Mouse (Mus musculus): ENCODE data around the gene Zfp189. TPM values are rescaled to one million over a fixed set of nuclear protein-coding genes. Genes with fewer than 3 reads are reported as not detected.
A peak's percentile ranks its signal among the peaks of the same experiment; 100 is the strongest.
"Not testable (repeated sequence)": the region's sequence is repeated elsewhere in the genome, so short reads cannot be mapped to it uniquely, and the experiment has no call there.

The Zfp189 gene
- polyA plus RNA-seq, 1 experiment from 2014 or later: 14.3 TPM

GRCm38 (mm10) chr4:49509183-49509582 is 11.8 kb upstream of the Zfp189 start:
- no peak overlapping the region for H3K9ac ChIP-seq
- peaks cover 20% of the 10 kb centered on the region for H3K36me3 ChIP-seq
- no peaks in the 10 kb centered on the region for H3K27me3 ChIP-seq (replicated peaks)
- no peaks in the 10 kb centered on the region for H3K9me3 ChIP-seq
- no peak overlapping the region for H3K27ac ChIP-seq
- 88% methylated on average over 2 of the region's 2 CpGs for WGBS
- no peaks in the 10 kb centered on the region for H3K4me1 ChIP-seq
- no peak overlapping the region for H3K4me2 ChIP-seq (replicated peaks)
- no peak overlapping the region for H3K4me3 ChIP-seq
- no peak for ATAC-seq (ENCODE audit: low FRiP score, low read depth)

DNA sequence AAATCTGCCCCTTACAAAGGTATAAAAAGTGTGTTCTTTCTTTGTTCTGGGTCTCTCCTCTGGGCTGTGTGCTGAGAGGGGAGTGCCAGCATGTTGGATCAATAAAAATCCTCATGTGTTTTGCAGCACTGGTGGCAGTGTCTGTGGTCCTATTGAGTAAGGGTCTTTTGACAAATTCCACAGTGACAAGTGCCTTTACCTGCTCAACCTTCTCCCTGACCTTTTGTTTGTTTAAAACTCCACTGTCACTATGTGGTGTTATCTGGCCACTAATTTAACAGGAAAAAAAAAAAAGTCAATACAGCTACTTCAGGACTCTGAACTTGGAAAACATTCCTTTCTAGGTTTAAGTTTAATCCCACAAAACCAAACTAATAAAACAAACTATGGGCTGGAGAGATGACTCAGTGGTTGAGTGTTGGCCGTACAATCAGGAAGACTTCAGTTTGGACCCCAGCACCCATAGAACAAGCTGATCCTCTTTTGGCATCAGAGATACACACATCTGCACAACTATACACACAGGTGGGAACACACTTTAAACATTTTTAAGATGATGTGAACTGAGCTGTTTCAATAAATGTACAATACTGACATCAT is 10.6 kb upstream of the Zfp189 start:
- H3K36me3 ChIP-seq: peaks cover 23% of the 10 kb centered on the region
- H3K9me3 ChIP-seq; ATAC-seq (ENCODE audit: low FRiP score, low read depth); H3K4me2 ChIP-seq (replicated peaks); H3K27ac ChIP-seq; H3K4me3 ChIP-seq; H3K9ac ChIP-seq; H3K4me1 ChIP-seq; H3K27me3 ChIP-seq (replicated peaks): not testable (repeated sequence)
- WGBS: 97% methylated on average over 1 of the region's 1 CpGs

GRCm38 (mm10) chr4:49512636-49513035 is 8.3 kb upstream of the Zfp189 start:
- Histone ChIP-seq H3K4me2 (replicated peaks) (no peak overlapping the region), H3K4me1 (no peaks in the 10 kb centered on the region), H3K27ac (no peak overlapping the region), H3K9me3 (no peaks in the 10 kb centered on the region), H3K36me3 (peaks cover 23% of the 10 kb centered on the region), H3K9ac (no peak overlapping the region), H3K4me3 (no peak overlapping the region), H3K27me3 (replicated peaks) (no peaks in the 10 kb centered on the region)
- 89% methylated on average over 4 of the region's 4 CpGs for WGBS
- no peak for ATAC-seq (ENCODE audit: low FRiP score, low read depth)

DNA sequence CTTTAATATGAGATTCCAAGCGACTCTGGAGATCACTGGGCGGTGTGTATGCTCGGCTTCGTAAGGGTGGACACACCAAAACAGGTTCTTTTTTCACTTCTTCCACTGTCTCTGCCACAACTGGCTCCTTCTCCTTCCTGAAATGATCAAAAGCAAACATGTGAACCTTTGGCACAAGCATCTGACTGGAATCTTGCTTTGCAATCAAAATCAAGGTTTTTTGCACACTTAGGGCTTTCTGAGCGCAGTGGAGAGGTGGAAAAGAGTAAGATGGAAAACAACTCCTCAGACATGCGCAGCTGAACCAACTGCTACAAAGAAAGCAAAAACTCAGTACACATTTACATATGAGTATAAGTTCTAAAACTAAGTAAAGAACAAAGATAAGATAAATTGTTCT is 6.5 kb upstream of the Zfp189 start:
- H3K4me1 ChIP-seq: peaks cover 3% of the 10 kb centered on the region; the same call in 1 of the 2 replicates
- H3K36me3 ChIP-seq: peaks cover 23% of the 10 kb centered on the region
- ATAC-seq (ENCODE audit: low FRiP score, low read depth): no peak
- WGBS: 95% methylated on average over 6 of the region's 6 CpGs
- H3K9ac ChIP-seq: no peak overlapping the region
- H3K4me2 ChIP-seq (replicated peaks): no peak overlapping the region
- H3K4me3 ChIP-seq: no peak overlapping the region
- no peak overlapping the region for H3K27ac ChIP-seq
- H3K9me3 ChIP-seq: no peaks in the 10 kb centered on the region
- H3K27me3 ChIP-seq (replicated peaks): no peaks in the 10 kb centered on the region

DNA sequence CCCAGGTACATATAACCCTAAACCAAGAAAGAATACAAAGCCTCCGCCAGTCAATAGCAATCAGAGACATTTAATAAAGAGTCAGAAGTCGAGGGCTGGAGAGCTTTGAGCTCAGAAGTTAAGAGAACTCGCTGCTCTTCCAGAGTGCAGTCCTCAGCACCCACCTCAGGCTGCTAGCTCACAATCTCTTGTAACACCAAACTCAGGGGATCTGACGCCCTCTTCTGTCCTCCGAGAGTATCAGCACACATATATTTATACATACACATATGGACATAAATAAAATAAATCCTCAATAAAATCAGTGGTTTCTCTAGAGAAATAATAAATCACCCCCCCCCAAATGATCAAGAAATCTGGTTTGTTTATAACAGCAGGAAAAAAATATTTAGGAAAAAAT is 1.5 kb upstream of the Zfp189 start:
- no peaks in the 10 kb centered on the region for H3K27me3 ChIP-seq (replicated peaks)
- ATAC-seq (ENCODE audit: low FRiP score, low read depth): no peak
- H3K9ac ChIP-seq: no peak overlapping the region
- WGBS: 79% methylated on average over 5 of the region's 5 CpGs
- peaks cover 9% of the 10 kb centered on the region; the same call in 1 of the 2 replicates for H3K36me3 ChIP-seq
- H3K27ac ChIP-seq: no peak overlapping the region
- no peak overlapping the region for H3K4me3 ChIP-seq
- no peaks in the 10 kb centered on the region for H3K9me3 ChIP-seq
- H3K4me2 ChIP-seq (replicated peaks): peak overlapping the region; percentile 28; the same call in 1 of the 2 replicates
- H3K4me1 ChIP-seq: peaks cover 12% of the 10 kb centered on the region

DNA sequence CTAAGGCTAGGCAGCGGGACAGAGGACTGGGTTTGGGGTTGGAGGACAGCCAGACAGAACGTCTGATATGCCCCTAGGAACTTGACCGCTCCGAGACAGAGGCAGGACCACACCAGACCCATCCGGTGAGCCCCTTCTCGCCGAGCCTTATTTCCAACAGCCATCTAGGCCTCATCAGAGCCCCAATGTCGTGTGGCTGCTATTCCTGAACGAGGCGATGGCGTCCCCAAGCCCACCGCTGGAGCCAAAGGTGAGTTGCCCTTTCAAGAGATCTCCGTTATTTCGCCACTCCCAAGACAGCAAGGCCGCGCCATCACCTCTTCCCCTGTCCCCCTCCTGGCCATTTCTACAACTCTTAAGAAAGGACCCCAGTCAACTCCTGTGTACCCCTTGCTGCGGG is 370 bp downstream of the Zfp189 start:
- Histone ChIP-seq H3K27me3 (replicated peaks) (no peaks in the 10 kb centered on the region), H3K27ac (no peak overlapping the region), H3K4me1 (peaks cover 12% of the 10 kb centered on the region), H3K9me3 (no peaks in the 10 kb centered on the region), H3K36me3 (peaks cover 14% of the 10 kb centered on the region; the same call in 1 of the 2 replicates), H3K9ac (peak overlapping the region; percentile 47), H3K4me2 (replicated peaks) (peak overlapping the region; percentile 67), H3K4me3 (peak overlapping the region; percentile 63)
- ATAC-seq (ENCODE audit: low FRiP score, low read depth): peak; percentile 74
- under 1% methylated on average over 17 of the region's 17 CpGs for WGBS

DNA sequence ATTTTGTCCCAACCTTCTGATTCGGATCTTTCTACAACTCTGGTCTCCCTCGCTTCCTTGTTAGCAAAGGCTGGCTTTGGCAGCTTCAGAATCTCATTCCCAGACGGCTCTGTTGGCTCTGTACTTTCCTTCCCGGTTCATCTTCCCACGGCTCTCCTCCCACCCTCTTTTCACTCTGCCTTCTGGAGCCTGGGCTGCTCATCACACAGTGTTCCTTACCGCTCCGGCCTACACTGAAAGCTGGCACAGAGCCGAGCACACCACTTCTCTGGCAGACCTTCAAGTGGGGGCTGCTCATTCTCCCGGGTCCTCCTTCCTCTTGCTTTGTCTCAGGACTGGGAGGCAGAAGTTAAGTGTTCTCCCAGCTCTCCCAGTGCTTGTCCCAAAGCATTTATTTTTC is 1.6 kb downstream of the Zfp189 start:
- Histone ChIP-seq H3K27ac (no peak overlapping the region), H3K36me3 (peaks cover 16% of the 10 kb centered on the region), H3K9ac (no peak overlapping the region), H3K4me1 (peaks cover 12% of the 10 kb centered on the region), H3K27me3 (replicated peaks) (no peaks in the 10 kb centered on the region), H3K4me2 (replicated peaks) (0 out of 2 replicates have a peak overlapping the region, but pooled peaks have one; percentile 67), H3K4me3 (no peak overlapping the region), H3K9me3 (no peaks in the 10 kb centered on the region)
- no peak for ATAC-seq (ENCODE audit: low FRiP score, low read depth)
- 91% methylated on average over 9 of the region's 9 CpGs for WGBS

DNA sequence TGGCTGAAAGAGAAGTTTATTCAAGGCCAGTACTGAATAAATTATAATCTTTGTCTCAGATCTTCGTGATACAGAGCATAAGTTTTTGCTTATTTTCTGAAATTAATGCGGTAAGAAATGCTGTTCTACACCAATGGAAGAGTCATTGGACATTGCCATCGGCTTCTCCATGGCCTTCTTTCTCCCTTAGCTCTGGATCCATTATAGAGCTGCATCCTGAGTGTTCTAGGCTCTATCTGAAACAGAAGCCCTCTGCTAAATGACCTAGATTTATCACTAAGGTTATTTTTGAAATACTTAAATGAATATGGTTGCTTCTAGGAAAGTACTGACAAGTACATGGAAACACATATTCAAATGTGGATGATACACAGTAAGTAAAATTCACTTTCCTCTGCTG is 14.1 kb downstream of the Zfp189 start:
- no peak overlapping the region for H3K27ac ChIP-seq
- H3K36me3 ChIP-seq: peaks cover 16% of the 10 kb centered on the region
- no peak overlapping the region for H3K4me2 ChIP-seq (replicated peaks)
- H3K4me3 ChIP-seq: no peak overlapping the region
- WGBS: 86% methylated on average over 3 of the region's 3 CpGs
- H3K9ac ChIP-seq: no peak overlapping the region
- H3K27me3 ChIP-seq (replicated peaks): no peaks in the 10 kb centered on the region
- H3K9me3 ChIP-seq: peaks cover 7% of the 10 kb centered on the region; the same call in 1 of the 2 replicates
- ATAC-seq (ENCODE audit: low FRiP score, low read depth): no peak
- no peaks in the 10 kb centered on the region for H3K4me1 ChIP-seq

DNA sequence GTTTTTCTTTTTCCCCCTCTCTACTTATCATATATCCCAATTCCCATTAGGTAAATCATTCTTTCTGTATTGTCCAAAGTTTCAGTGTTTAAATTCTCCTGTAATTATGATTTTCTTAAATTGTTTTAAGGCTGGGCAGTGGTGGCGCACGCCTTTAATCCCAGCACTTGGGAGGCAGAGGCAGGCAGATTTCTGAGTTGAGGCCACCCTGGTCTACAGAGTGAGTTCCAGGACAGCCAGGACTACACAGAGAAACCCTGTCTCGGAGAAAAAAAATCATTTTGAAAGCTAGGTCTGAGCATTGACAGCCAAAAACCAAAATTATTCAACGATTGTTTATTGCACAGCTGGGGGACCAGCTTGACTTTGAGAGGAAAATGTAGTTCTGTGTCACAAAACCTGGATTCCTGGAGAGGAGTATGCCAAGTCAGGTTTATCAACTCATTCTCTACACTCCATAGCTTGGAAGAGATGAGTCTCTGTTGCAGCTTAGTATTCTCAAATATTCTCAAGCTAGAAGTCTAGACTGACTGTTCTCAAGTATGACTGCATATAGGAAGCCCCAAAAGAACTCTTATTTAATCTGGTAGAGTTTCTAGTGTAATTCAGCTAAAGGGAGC is 14.8 kb downstream of the Zfp189 start:
- no peak overlapping the region for H3K9ac ChIP-seq
- H3K4me3 ChIP-seq: no peak overlapping the region
- H3K4me2 ChIP-seq (replicated peaks): no peak overlapping the region
- H3K27me3 ChIP-seq (replicated peaks): no peaks in the 10 kb centered on the region
- H3K4me1 ChIP-seq: no peaks in the 10 kb centered on the region
- H3K9me3 ChIP-seq: no peaks in the 10 kb centered on the region
- WGBS: 94% methylated on average over 4 of the region's 4 CpGs
- H3K36me3 ChIP-seq: peaks cover 9% of the 10 kb centered on the region
- no peak overlapping the region for H3K27ac ChIP-seq
- ATAC-seq (ENCODE audit: low FRiP score, low read depth): no peak

GRCm38 (mm10) chr4:49536671-49537070 is 15.7 kb downstream of the Zfp189 start:
- Histone ChIP-seq H3K27ac (no peak overlapping the region), H3K36me3 (peaks cover 4% of the 10 kb centered on the region; the same call in 1 of the 2 replicates), H3K4me1 (no peaks in the 10 kb centered on the region), H3K27me3 (replicated peaks) (no peaks in the 10 kb centered on the region), H3K9ac (no peak overlapping the region), H3K9me3 (no peaks in the 10 kb centered on the region), H3K4me2 (replicated peaks) (no peak overlapping the region), H3K4me3 (no peak overlapping the region)
- ATAC-seq (ENCODE audit: low FRiP score, low read depth): no peak
- WGBS: 93% methylated on average over 4 of the region's 4 CpGs

- H3K27ac ChIP-seq: no peak overlapping the region
- H3K27me3 ChIP-seq (replicated peaks): no peaks in the 10 kb centered on the region
- no peak overlapping the region for H3K4me3 ChIP-seq
- ATAC-seq (ENCODE audit: low FRiP score, low read depth): no peak
- H3K4me1 ChIP-seq: no peaks in the 10 kb centered on the region
- no peak overlapping the region for H3K4me2 ChIP-seq (replicated peaks)
- 83% methylated on average over 6 of the region's 6 CpGs for WGBS
- no peaks in the 10 kb centered on the region for H3K9me3 ChIP-seq
- H3K36me3 ChIP-seq: no peaks in the 10 kb centered on the region
- no peak overlapping the region for H3K9ac ChIP-seq
These were observed 18.7 kb downstream of the Zfp189 start for GRCm38 (mm10) chr4:49539665-49540064.

GRCm38 (mm10) chr4:49540966-49541365 is 20.0 kb downstream of the Zfp189 start:
- Histone ChIP-seq H3K4me1 (no peaks in the 10 kb centered on the region), H3K36me3 (no peaks in the 10 kb centered on the region), H3K27me3 (replicated peaks) (no peaks in the 10 kb centered on the region), H3K4me2 (replicated peaks) (no peak overlapping the region), H3K9ac (no peak overlapping the region), H3K4me3 (no peak overlapping the region), H3K27ac (no peak overlapping the region), H3K9me3 (no peaks in the 10 kb centered on the region)
- no peak for ATAC-seq (ENCODE audit: low FRiP score, low read depth)
- 83% methylated on average over 3 of the region's 3 CpGs for WGBS

- Histone ChIP-seq H3K27ac (no peak overlapping the region), H3K27me3 (replicated peaks) (no peaks in the 10 kb centered on the region), H3K9ac (no peak overlapping the region), H3K36me3 (no peaks in the 10 kb centered on the region), H3K4me2 (replicated peaks) (no peak overlapping the region), H3K4me3 (no peak overlapping the region), H3K9me3 (no peaks in the 10 kb centered on the region), H3K4me1 (no peaks in the 10 kb centered on the region)
- 88% methylated on average over 2 of the region's 2 CpGs for WGBS
- no peak for ATAC-seq (ENCODE audit: low FRiP score, low read depth)
These were observed 25.1 kb downstream of the Zfp189 start for GRCm38 (mm10) chr4:49546026-49546425.
